Mouse (Mus musculus): ENCODE data around the gene Gm853.

GRCm38 (mm10) chr4:130195924-130196323 lies 26.3 kb downstream of the Gm853 start:
- TF ChIP-seq FLI1 (IDR thresholded peaks at IDR 0.05; ENCODE audit: low read length): no peak
- no peak for TF ChIP-seq GATA1 (IDR thresholded peaks at IDR 0.05; ENCODE audit: borderline replicate concordance, low read length)
